ENCODE assay signal across 8 mouse cellular contexts in the genomic region with DNA sequence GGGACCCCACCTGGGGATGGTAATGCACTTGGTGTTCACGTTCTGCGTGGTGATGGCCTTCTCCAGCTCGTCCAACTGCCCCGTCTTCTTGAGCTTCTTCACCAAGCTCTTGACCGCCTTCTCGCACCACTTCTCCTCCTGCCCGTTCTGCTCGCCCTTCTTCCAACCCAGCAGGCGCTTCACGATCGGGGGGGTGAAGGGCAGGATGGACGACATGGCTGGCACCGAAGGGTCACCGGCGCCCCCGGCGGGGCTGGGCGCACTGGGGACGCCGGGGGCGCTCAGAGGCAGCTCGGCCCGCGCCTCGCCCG. TPM values are rescaled to one million over a fixed set of nuclear protein-coding genes. Genes with fewer than 3 reads are reported as not detected.
DNase-seq lines count a peak whose midpoint lies in the region; ATAC-seq and TF ChIP-seq lines count a peak whose summit lies in the region.

No protein-coding gene starts in this region.

- 0% methylated on average over 25 of the region's 26 CpGs for WGBS in heart, postnatal 0 days
- under 1% methylated on average over 26 of the region's 26 CpGs for WGBS in hindbrain, embryonic 10.5 days
- under 1% methylated on average over 26 of the region's 26 CpGs for WGBS in midbrain, embryonic 12.5 days

- 0 out of 2 replicates have a peak, but pooled peaks cover 3% of the 10 kb centered on the region for H3K9me3 ChIP-seq in heart, postnatal 0 days (replicated peaks; ENCODE audit: control insufficient read depth, low read length)
- no peaks in the 10 kb centered on the region for H3K9me3 ChIP-seq in MEL (replicated peaks; ENCODE audit: insufficient read depth, low read length)
- 0 out of 2 replicates have a peak, but pooled peaks cover 4% of the 10 kb centered on the region for H3K9me3 ChIP-seq in hindbrain, embryonic 10.5 days
- H3K9me3 ChIP-seq in midbrain, embryonic 12.5 days: 0 out of 2 replicates have a peak, but pooled peaks cover 4% of the 10 kb centered on the region

- ATAC-seq in heart, postnatal 0 days (ENCODE audit: insufficient read depth, low read depth): no peak
- ATAC-seq in midbrain, embryonic 12.5 days (ENCODE audit: low FRiP score, low read depth): no peak; the same call in none of the 2 replicates
- ATAC-seq in inflammation-experienced regulatory T-cells, adult 6 months: no peak

- peak overlapping the region; percentile 93 for H3K27ac ChIP-seq in heart, postnatal 0 days (ENCODE audit: low read depth)
- H3K27ac ChIP-seq in MEL (ENCODE audit: control insufficient read depth, low read depth, low read length): peak overlapping the region; percentile 87
- peak overlapping the region; percentile 98 for H3K27ac ChIP-seq in hindbrain, embryonic 10.5 days
- peak overlapping the region; percentile 95 for H3K27ac ChIP-seq in midbrain, embryonic 12.5 days (replicated peaks)

- H3K4me3 ChIP-seq in heart, postnatal 0 days (ENCODE audit: low read depth, low read length): peak overlapping the region; percentile 80
- H3K4me3 ChIP-seq in MEL (ENCODE audit: control insufficient read depth in 1 of 2, insufficient read depth in 1 of 2, low read depth in 2 of 2, low read length in 2 of 2): peak overlapping the region; percentile 93 to 94
- peak overlapping the region; percentile 89 for H3K4me3 ChIP-seq in hindbrain, embryonic 10.5 days
- peak overlapping the region; percentile 79 for H3K4me3 ChIP-seq in midbrain, embryonic 12.5 days

- TF ChIP-seq RAD21 in MEL (IDR thresholded peaks at IDR 0.05; ENCODE audit: low read depth, low read length): no peak

- H3K36me3 ChIP-seq in heart, postnatal 0 days (replicated peaks; ENCODE audit: control insufficient read depth, insufficient read depth, low read length): no peaks in the 10 kb centered on the region
- peaks cover 0 to 4% of the 10 kb centered on the region in 2 experiments; a peak in 2 of 4 replicates for H3K36me3 ChIP-seq in MEL (ENCODE audit: control insufficient read depth in 1 of 2, insufficient read depth in 2 of 2, low read length in 2 of 2)
- no peaks in the 10 kb centered on the region for H3K36me3 ChIP-seq in hindbrain, embryonic 10.5 days
- H3K36me3 ChIP-seq in midbrain, embryonic 12.5 days: no peaks in the 10 kb centered on the region

- H3K79me2 ChIP-seq in MEL (ENCODE audit: control insufficient read depth, insufficient read depth, low read length, poor library complexity): peaks cover 8% of the 10 kb centered on the region

- peak overlapping the region; percentile 83 for H3K9ac ChIP-seq in heart, postnatal 0 days (replicated peaks; ENCODE audit: low read depth, low read length)
- peak overlapping the region; percentile 83 for H3K9ac ChIP-seq in MEL (ENCODE audit: control insufficient read depth, low read depth, low read length, poor library complexity, severe bottlenecking)
- peak overlapping the region; percentile 84 for H3K9ac ChIP-seq in midbrain, embryonic 12.5 days (replicated peaks)

- peak overlapping the region; percentile 99 for H3K4me2 ChIP-seq in heart, postnatal 0 days (ENCODE audit: low read depth, low read length)
- H3K4me2 ChIP-seq in midbrain, embryonic 12.5 days (replicated peaks): peak overlapping the region; percentile 95

- TF ChIP-seq POLR2A in MEL (IDR thresholded peaks at IDR 0.05; ENCODE audit: control insufficient read depth in 1 of 2, insufficient read depth in 1 of 2, low read depth in 1 of 2, low read length in 2 of 2, poor library complexity in 1 of 2): no peak

- TF ChIP-seq CTCF in heart, postnatal 0 days (IDR thresholded peaks at IDR 0.05; ENCODE audit: low read depth): no peak
- TF ChIP-seq CTCF in MEL (IDR thresholded peaks at IDR 0.05 in 2 of 3, conservative IDR thresholded peaks at IDR 0.05 in 1 of 3; ENCODE audit: control insufficient read depth in 1 of 3, insufficient read depth in 1 of 3, low read depth in 2 of 3, low read length in 3 of 3, poor library complexity in 1 of 3, severe bottlenecking in 1 of 3): no peak

- no peak for TF ChIP-seq EP300 in heart, postnatal 0 days (IDR thresholded peaks at IDR 0.05; ENCODE audit: low read depth)
- no peak for TF ChIP-seq EP300 in MEL (IDR thresholded peaks at IDR 0.05; ENCODE audit: low read depth in 1 of 2, low read length in 2 of 2)

- peaks cover 43% of the 10 kb centered on the region for H3K4me1 ChIP-seq in heart, postnatal 0 days (ENCODE audit: control insufficient read depth, insufficient read depth)
- H3K4me1 ChIP-seq in MEL (ENCODE audit: control insufficient read depth in 1 of 2, insufficient read depth in 2 of 2, low read length in 2 of 2): peaks cover 0 to 9% of the 10 kb centered on the region in 2 experiments; a peak in 2 of 4 replicates
- peaks cover 78% of the 10 kb centered on the region for H3K4me1 ChIP-seq in hindbrain, embryonic 10.5 days (replicated peaks)
- peaks cover 54% of the 10 kb centered on the region for H3K4me1 ChIP-seq in midbrain, embryonic 12.5 days

- no peaks in the 10 kb centered on the region for H3K27me3 ChIP-seq in heart, postnatal 0 days (ENCODE audit: control insufficient read depth, insufficient read depth, low read length)
- no peaks in the 10 kb centered on the region for H3K27me3 ChIP-seq in MEL (ENCODE audit: control insufficient read depth in 1 of 2, insufficient read depth in 2 of 2, low read length in 2 of 2)
- H3K27me3 ChIP-seq in hindbrain, embryonic 10.5 days (ENCODE audit: insufficient read depth, poor library complexity, severe bottlenecking): no peaks in the 10 kb centered on the region
- H3K27me3 ChIP-seq in midbrain, embryonic 12.5 days: peaks cover 11% of the 10 kb centered on the region

- peak; percentile 27 for DNase-seq in heart, postnatal 0 days (ENCODE audit: low spot score)
- DNase-seq in heart, adult 8-10 months (ENCODE audit: low spot score): no peak
- no peak for DNase-seq in MEL (ENCODE audit: low read depth, low spot score)
- DNase-seq in hindbrain, embryonic 10.5 days (ENCODE audit: low spot score): no peak
- DNase-seq in adrenal gland, adult 2 months: no peak
- DNase-seq in thymus, postnatal 25 days: no peak

TF ChIP-seq in MEL, 35 proteins besides CTCF, POLR2A, EP300 and RAD21:
- no peak for TF ChIP-seq MEF2A (IDR thresholded peaks at IDR 0.05; ENCODE audit: extremely low read depth, insufficient replicate concordance, low read depth, low read length, poor library complexity, severe bottlenecking)
- TF ChIP-seq HCFC1 (IDR thresholded peaks at IDR 0.05; ENCODE audit: low read depth, low read length): 0 out of 2 replicates have a peak, but pooled peaks have one; percentile 2
- no peak for TF ChIP-seq MAFK (IDR thresholded peaks at IDR 0.05; ENCODE audit: borderline replicate concordance, low read depth, low read length)
- no peak for TF ChIP-seq MAZ (IDR thresholded peaks at IDR 0.05; ENCODE audit: low read depth, low read length)
- TF ChIP-seq ETS1 (IDR thresholded peaks at IDR 0.05; ENCODE audit: low read depth, low read length): no peak
- TF ChIP-seq ZC3H11A (IDR thresholded peaks at IDR 0.05; ENCODE audit: low read depth, low read length): no peak
- TF ChIP-seq ZNF384 (IDR thresholded peaks at IDR 0.05; ENCODE audit: low read depth, low read length): no peak
- no peak for TF ChIP-seq USF2 (IDR thresholded peaks at IDR 0.05; ENCODE audit: borderline replicate concordance in 1 of 2, insufficient read depth in 1 of 2, low read depth in 1 of 2, low read length in 2 of 2)
TF ChIP-seq in MEL: peak in this region for 1.

RNA-seq across cellular contexts. Expression of a gene that starts 0.4 kb away (rescaled TPM):
- total RNA-seq in heart, postnatal 0 days (2014; rRNA removed; ENCODE audit: low replicate concordance): 25.9 and 30.2 TPM in 2 replicates
- polyA plus RNA-seq in heart, postnatal 0 days (2015; fragmentation: Nextera tagmentation; extraction: Ambion mirVana): 6.0 and 6.4 TPM in 2 replicates
- 10 to 100 TPM; 10.1 to 14.1 (median 12.5) TPM for total RNA-seq in heart, adult 8-10 months (2022)
- total RNA-seq in MEL (2012; rRNA removed): 7.1 and 7.5 TPM in 2 replicates
- polyA plus RNA-seq in MEL (2012; ENCODE audit: insufficient read depth in 1 of 2, insufficient read length in 2 of 2, low read depth in 1 of 2, low replicate concordance in 2 of 2, missing spikeins in 1 of 2): 10 to 100 TPM in 1 of 2 experiments, not detected in 1; 10.2 TPM
- 24.2 TPM in 2 replicates for polyA plus RNA-seq in hindbrain, embryonic 10.5 days (2016; fragmentation: Nextera tagmentation; extraction: Ambion mirVana)
- 28.4 and 31.2 TPM in 2 replicates for polyA plus RNA-seq in midbrain, embryonic 12.5 days (2016; fragmentation: Nextera tagmentation; extraction: Ambion mirVana)
- total RNA-seq in adrenal gland, adult 2 months (2021): 10 to 100 TPM; 30.4 to 33.7 TPM
- 29.5 and 41.9 TPM in 2 replicates for polyA plus RNA-seq in adrenal gland, adult 2 months (2012; rRNA removed)
- polyA plus RNA-seq in inflammation-experienced regulatory T-cells, adult 6 months (2017; shearing (Covaris generic)): 10 to 100 TPM; 16.5 to 24.6 (median 16.8) TPM
